Mouse (Mus musculus) embryonic facial prominence, embryonic 12.5 days (tissue): ENCODE measurements around the gene Esp16. TPM values are rescaled to one million over a fixed set of nuclear protein-coding genes. Genes with fewer than 3 reads are reported as not detected.
"Not testable (repeated sequence)": the region's sequence is repeated elsewhere in the genome, so short reads cannot be mapped to it uniquely, and the experiment has no call there.

Source experiments
- ATAC-seq: fragments of 200-750 bp; cut with Nextera tagmentation; 2 replicates; pipeline ENCODE4 v1.8.0; 2017; ENCODE audit not compliant: insufficient number of reproducible peaks, insufficient read depth, low FRiP score, low TSS enrichment
- H3K27ac ChIP-seq: fragments of 300-500 bp; sonication (generic); 2 replicates; pipeline ENCODE4 v1.5.1; 2016; ENCODE audit warnings: mild to moderate bottlenecking
- H3K27me3 ChIP-seq: fragments of 300-500 bp; sonication (generic); 2 replicates; pipeline ENCODE4 v1.6.1; 2016; ENCODE audit warnings: mild to moderate bottlenecking, moderate library complexity
- H3K36me3 ChIP-seq: fragments of 300-500 bp; sonication (generic); 2 replicates; pipeline ENCODE4 v1.6.1; 2016; ENCODE audit warnings: mild to moderate bottlenecking
- H3K4me1 ChIP-seq: fragments of 300-500 bp; sonication (generic); 2 replicates; pipeline ENCODE4 v1.6.1; 2016
- H3K4me2 ChIP-seq: fragments of 300-500 bp; sonication (generic); replicated peaks from 2 replicates; pipeline ENCODE4 v1.6.1; 2016; ENCODE audit warnings: mild to moderate bottlenecking, moderate library complexity
- H3K4me3 ChIP-seq: fragments of 300-500 bp; sonication (generic); 2 replicates; pipeline ENCODE4 v1.5.1; 2016; ENCODE audit warnings: mild to moderate bottlenecking
- H3K9ac ChIP-seq: fragments of 300-500 bp; sonication (generic); 2 replicates; pipeline ENCODE4 v1.6.1; 2016; ENCODE audit warnings: mild to moderate bottlenecking, moderate library complexity
- H3K9me3 ChIP-seq: fragments of 300-500 bp; sonication (generic); 2 replicates; pipeline ENCODE4 v1.6.1; 2016; ENCODE audit warnings: mild to moderate bottlenecking, moderate library complexity
- WGBS: fragments of 180-500 bp; shearing (Covaris S2); methylation state at CpG from one replicate; pipeline ENCODE4 v1.1.7; 2016; 5-methylcytosine and 5-hydroxymethylcytosine counted together
- polyA plus RNA-seq: library from polyadenylated mRNA; unstranded; fragments of >200 nt; fragmentation: Nextera tagmentation; extraction: Ambion mirVana; gene quantifications from 2 replicates; pipeline ENCODE4 v1.2.1, GENCODE M21; 2016

Esp16 gene
- polyA plus RNA-seq, result not detected in 2 replicates

DNA sequence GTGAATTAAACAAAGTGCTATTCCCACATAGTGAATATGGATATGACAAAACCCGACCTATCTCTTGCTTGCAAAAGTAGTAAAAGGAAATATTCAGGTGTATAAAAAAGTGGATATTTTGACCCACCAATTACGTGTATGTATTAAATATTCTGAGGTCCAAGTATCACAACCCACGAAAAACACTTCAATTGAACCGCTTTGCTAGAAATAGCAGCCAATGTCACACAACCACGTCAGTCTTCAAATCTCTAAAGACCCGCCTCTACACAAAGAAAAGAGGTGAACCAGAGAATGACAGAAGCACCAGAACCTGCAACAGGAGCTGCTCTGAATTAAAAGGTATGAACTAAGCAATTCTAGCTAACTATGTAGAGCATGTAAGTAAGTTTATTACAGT, at the start of gene Esp16:
Gene Esp16 (plus strand): TSS at position 301 of the 400 bp plus-strand sequence.
- H3K4me1 ChIP-seq, ATAC-seq, H3K4me2 ChIP-seq, H3K4me3 ChIP-seq, H3K36me3 ChIP-seq, H3K9me3 ChIP-seq, H3K9ac ChIP-seq, H3K27ac ChIP-seq, H3K27me3 ChIP-seq: not testable (repeated sequence)
- WGBS, result 73% methylated on average over 6 of the region's 6 CpGs

GRCm38 (mm10) chr17:39498043-39498442, 37.9 kb upstream of the Esp16 start:
- not testable (repeated sequence) for H3K4me1 ChIP-seq, H3K27me3 ChIP-seq, H3K9me3 ChIP-seq, ATAC-seq, H3K27ac ChIP-seq, H3K4me3 ChIP-seq, H3K36me3 ChIP-seq, H3K9ac ChIP-seq, H3K4me2 ChIP-seq

Other genes starting within 250 kb of the Esp16 start
- not detected in 2 replicates for gene Esp18, start 129.8 kb upstream of the Esp16 start, polyA plus RNA-seq
- gene Esp15, start 104.8 kb downstream of the Esp16 start, polyA plus RNA-seq, result not detected in 2 replicates